Mouse (Mus musculus) MEL (cell line): ENCODE measurements around the gene Gnb4.

Source experiments
- BHLHE40 ChIP-seq: IDR thresholded peaks from 2 replicates; pipeline ENCODE4 v1.6.1; 2012; ENCODE audit warnings: low read depth, mild to moderate bottlenecking, inconsistent platforms, low read length, improper control_type of control experiment, borderline replicate concordance
- TCF12 ChIP-seq: IDR thresholded peaks from 2 replicates; pipeline ENCODE4 v1.6.1; 2014; ENCODE audit warnings: low read depth, mild to moderate bottlenecking, inconsistent platforms, low read length, improper control_type of control experiment, moderate library complexity
- ZKSCAN1 ChIP-seq: IDR thresholded peaks from 2 replicates; pipeline ENCODE4 v1.6.1; 2012; ENCODE audit warnings: low read depth, mild to moderate bottlenecking, inconsistent platforms, low read length, improper control_type of control experiment, moderate library complexity
- ZNF384 ChIP-seq: IDR thresholded peaks from 2 replicates; pipeline ENCODE4 v1.6.1; 2012; ENCODE audit warnings: low read depth, mild to moderate bottlenecking, inconsistent platforms, low read length, improper control_type of control experiment

- TF ChIP-seq ZNF384 (no peak), BHLHE40 (peak; percentile 32; the same call in 1 of the 2 replicates), TCF12 (peak; percentile 80), ZKSCAN1 (no peak)
These were observed 40.1 kb upstream of the Gnb4 start for GRCm38 (mm10) chr3:32656398-32656994.
